Mouse (Mus musculus) megakaryocyte, embryonic 14.5 days (primary cell): Measurements from ENCODE around the gene Arntl2.

ENCODE experiments used
- FLI1 ChIP-seq: IDR thresholded peaks from 2 replicates; pipeline ENCODE4 v1.6.1; 2012; ENCODE audit warnings: low read length, inconsistent platforms, mixed read lengths
- GATA1 ChIP-seq: IDR thresholded peaks from 3 replicates; pipeline ENCODE4 v1.6.1; 2012; ENCODE audit warnings: mixed read lengths, low read length, inconsistent platforms, borderline replicate concordance

DNA sequence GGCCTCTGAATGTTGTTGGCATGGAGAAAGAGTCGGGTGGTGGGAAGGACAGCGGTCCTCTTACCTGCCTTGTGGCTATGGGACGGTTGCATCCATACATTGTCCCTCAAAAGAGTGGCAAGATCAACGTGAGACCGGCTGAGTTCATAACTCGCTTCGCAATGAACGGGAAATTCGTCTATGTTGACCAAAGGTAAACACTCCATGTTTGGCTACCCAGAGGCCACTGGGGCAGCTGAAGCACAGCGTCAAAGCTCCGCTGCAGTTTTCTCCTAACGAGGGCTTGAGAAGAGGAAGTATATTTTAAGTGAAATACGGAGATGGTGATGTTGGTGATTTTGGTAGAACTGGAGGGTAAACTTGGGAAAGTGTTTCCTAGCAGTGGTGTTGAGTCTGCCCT is 26.1 kb downstream of the Arntl2 start:
- TF ChIP-seq GATA1 = no peak
- TF ChIP-seq FLI1 = no peak
